Mouse (Mus musculus) G1E (cell line): ENCODE results near the gene Syn3.

Experiments
- CTCF ChIP-seq: IDR thresholded peaks from 2 replicates; pipeline ENCODE4 v1.5.1; 2012; ENCODE audit warnings: low read depth, low read length, inconsistent platforms, mixed read lengths
- GATA1 ChIP-seq: IDR thresholded peaks from 2 replicates; pipeline ENCODE4 v1.6.1; 2012; ENCODE audit warnings: borderline replicate concordance, low read length, inconsistent platforms, mixed read lengths
- GATA2 ChIP-seq: IDR thresholded peaks from 2 replicates; pipeline ENCODE4 v1.6.1; 2012; ENCODE audit warnings: low read depth, low read length, inconsistent platforms, borderline replicate concordance
- POLR2AphosphoS5 ChIP-seq: IDR thresholded peaks from 2 replicates; pipeline ENCODE4 v1.6.1; 2012; ENCODE audit warnings: low read depth, low read length, inconsistent platforms; ENCODE audit not compliant: insufficient replicate concordance
- TAL1 ChIP-seq: conservative IDR thresholded peaks from 2 replicates; pipeline ENCODE4 v1.6.1; 2012; ENCODE audit warnings: low read depth, low read length, inconsistent platforms, mixed read lengths

DNA sequence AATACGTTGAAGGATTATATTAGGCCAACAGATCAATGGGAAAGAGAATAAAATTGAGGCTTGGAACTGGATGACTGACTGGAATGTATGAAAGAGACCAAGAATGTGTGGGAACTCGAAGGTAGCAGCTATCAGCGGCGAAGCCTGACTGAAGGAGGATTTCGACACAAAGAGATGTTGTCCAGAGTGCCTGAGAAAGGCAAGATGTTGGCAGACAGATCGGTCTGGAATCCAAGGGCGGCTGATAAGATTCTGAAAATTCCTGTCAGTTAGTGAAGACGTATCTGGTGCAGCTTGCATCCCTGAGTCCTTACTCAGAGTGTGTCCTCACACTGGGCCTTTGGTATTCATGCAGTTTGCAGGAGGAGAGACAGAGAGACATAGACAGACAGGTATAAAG lies 81.9 kb downstream of the Syn3 start:
- TF ChIP-seq POLR2AphosphoS5, result no peak
- no peak for TF ChIP-seq CTCF
- TF ChIP-seq TAL1, result no peak
- TF ChIP-seq GATA2, result no peak
- no peak for TF ChIP-seq GATA1
